Mouse (Mus musculus) midbrain, embryonic 11.5 days (tissue): ENCODE results near the gene Mkrn1. TPM values are rescaled to one million over a fixed set of nuclear protein-coding genes. Genes with fewer than 3 reads are reported as not detected.
A peak's percentile ranks its signal among the peaks of the same experiment; 100 is the strongest.

Source experiments
- ATAC-seq: fragments of 200-750 bp; cut with Nextera tagmentation; 2 replicates; pipeline ENCODE4 v1.8.0; 2017; ENCODE audit warnings: moderate TSS enrichment, moderate library complexity; ENCODE audit not compliant: low FRiP score
- DNase-seq: peaks from one replicate; pipeline ENCODE4 v3.0.0; 2015; ENCODE audit warnings: low spot score; ENCODE audit errors: missing footprints
- H3K27ac ChIP-seq: fragments of 300-500 bp; sonication (generic); 2 replicates; pipeline ENCODE4 v1.5.1; 2014; ENCODE audit warnings: low read depth, low read length
- H3K27me3 ChIP-seq: fragments of 300-500 bp; sonication (generic); 2 replicates; pipeline ENCODE4 v1.6.1; 2014; ENCODE audit warnings: mild to moderate bottlenecking, low read length, moderate library complexity, mixed read lengths; ENCODE audit not compliant: control insufficient read depth, insufficient read depth
- H3K36me3 ChIP-seq: fragments of 300-500 bp; sonication (generic); 2 replicates; pipeline ENCODE4 v1.6.1; 2014; ENCODE audit warnings: mild to moderate bottlenecking, low read length, moderate library complexity, mixed read lengths; ENCODE audit not compliant: control insufficient read depth, insufficient read depth
- H3K4me1 ChIP-seq: fragments of 300-500 bp; sonication (generic); 2 replicates; pipeline ENCODE4 v1.6.1; 2014; ENCODE audit warnings: low read length; ENCODE audit not compliant: control insufficient read depth, insufficient read depth
- H3K4me2 ChIP-seq: fragments of 300-500 bp; sonication (generic); 2 replicates; pipeline ENCODE4 v1.6.1; 2014; ENCODE audit warnings: mild to moderate bottlenecking, moderate library complexity
- H3K4me3 ChIP-seq: fragments of 300-500 bp; sonication (generic); 2 replicates; pipeline ENCODE4 v1.5.1; 2014; ENCODE audit warnings: low read depth, low read length
- H3K9ac ChIP-seq: fragments of 300-500 bp; sonication (generic); 2 replicates; pipeline ENCODE4 v1.6.1; 2014; ENCODE audit warnings: low read length
- H3K9me3 ChIP-seq: fragments of 300-500 bp; sonication (generic); 2 replicates; pipeline ENCODE4 v1.6.1; 2016; ENCODE audit warnings: low read length; ENCODE audit not compliant: control insufficient read depth
- WGBS: fragments of 180-500 bp; shearing (Covaris S2); extraction: QIAGEN DNeasy Blood & Tissue Kit; methylation state at CpG from one replicate; pipeline ENCODE4 v1.1.7; 2014; 5-methylcytosine and 5-hydroxymethylcytosine counted together
- polyA plus RNA-seq: library from polyadenylated mRNA; unstranded; fragments of >200 nt; fragmentation: Nextera tagmentation; extraction: Ambion mirVana; gene quantifications from 2 replicates; pipeline ENCODE4 v1.2.1, GENCODE M21; 2014

The Mkrn1 gene
- polyA plus RNA-seq, 1 experiment from 2014 or later: 131 TPM

- no peaks in the 10 kb centered on the region for H3K9me3 ChIP-seq
- H3K27ac ChIP-seq: peak overlapping the region; percentile 38; the same call in 1 of the 2 replicates
- no peaks in the 10 kb centered on the region for H3K4me1 ChIP-seq
- no peak overlapping the region for H3K9ac ChIP-seq
- ATAC-seq (no peak), DNase-seq (peak; percentile 88)
- 92% methylated on average over 2 of the region's 2 CpGs for WGBS
- H3K36me3 ChIP-seq: no peaks in the 10 kb centered on the region
- no peak overlapping the region for H3K4me2 ChIP-seq
- no peak overlapping the region for H3K4me3 ChIP-seq
- H3K27me3 ChIP-seq: no peaks in the 10 kb centered on the region
These were observed 14.0 kb upstream of the Mkrn1 start for GRCm38 (mm10) chr6:39434111-39434885.

- Histone ChIP-seq H3K4me2 (no peak overlapping the region), H3K4me1 (no peaks in the 10 kb centered on the region), H3K27me3 (no peaks in the 10 kb centered on the region), H3K9me3 (no peaks in the 10 kb centered on the region), H3K36me3 (no peaks in the 10 kb centered on the region), H3K9ac (no peak overlapping the region), H3K4me3 (no peak overlapping the region), H3K27ac (no peak overlapping the region)
- ATAC-seq (no peak), DNase-seq (no peak)
These were observed 13.4 kb upstream of the Mkrn1 start for GRCm38 (mm10) chr6:39433701-39434100.

DNA sequence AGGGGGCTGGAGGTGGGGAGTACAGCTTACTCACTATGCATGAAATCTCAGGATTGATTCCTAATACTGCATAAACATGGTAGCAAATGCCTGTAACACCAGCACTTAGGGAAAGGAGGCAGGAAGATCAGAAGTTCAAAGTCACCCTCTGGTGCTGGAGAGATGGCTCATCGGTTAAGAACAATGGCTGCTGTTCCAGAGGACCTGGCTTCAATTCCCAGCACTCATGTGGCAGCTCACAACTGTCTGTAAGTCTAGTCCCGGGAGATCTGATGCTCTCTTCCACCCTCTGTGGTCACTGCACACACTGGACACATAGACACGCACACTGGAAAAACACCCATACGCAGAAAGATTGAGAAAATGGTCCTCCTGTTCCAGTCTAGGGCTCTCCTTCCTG, 12.9 kb upstream of the Mkrn1 start:
- Histone ChIP-seq H3K9me3 (no peaks in the 10 kb centered on the region), H3K4me2 (no peak overlapping the region), H3K4me1 (no peaks in the 10 kb centered on the region), H3K27me3 (no peaks in the 10 kb centered on the region), H3K36me3 (no peaks in the 10 kb centered on the region), H3K9ac (no peak overlapping the region), H3K27ac (no peak overlapping the region), H3K4me3 (no peak overlapping the region)
- DNase-seq: no peak
- 90% methylated on average over 4 of the region's 4 CpGs for WGBS
- no peak for ATAC-seq

- ATAC-seq (no peak), DNase-seq (no peak)
- Histone ChIP-seq H3K9ac (no peak overlapping the region), H3K4me3 (no peak overlapping the region), H3K36me3 (no peaks in the 10 kb centered on the region), H3K27me3 (no peaks in the 10 kb centered on the region), H3K4me1 (no peaks in the 10 kb centered on the region), H3K27ac (no peak overlapping the region), H3K4me2 (no peak overlapping the region), H3K9me3 (no peaks in the 10 kb centered on the region)
- WGBS: 73% methylated on average over 11 of the region's 11 CpGs
These were observed 10.5 kb upstream of the Mkrn1 start for GRCm38 (mm10) chr6:39430722-39431121.

DNA sequence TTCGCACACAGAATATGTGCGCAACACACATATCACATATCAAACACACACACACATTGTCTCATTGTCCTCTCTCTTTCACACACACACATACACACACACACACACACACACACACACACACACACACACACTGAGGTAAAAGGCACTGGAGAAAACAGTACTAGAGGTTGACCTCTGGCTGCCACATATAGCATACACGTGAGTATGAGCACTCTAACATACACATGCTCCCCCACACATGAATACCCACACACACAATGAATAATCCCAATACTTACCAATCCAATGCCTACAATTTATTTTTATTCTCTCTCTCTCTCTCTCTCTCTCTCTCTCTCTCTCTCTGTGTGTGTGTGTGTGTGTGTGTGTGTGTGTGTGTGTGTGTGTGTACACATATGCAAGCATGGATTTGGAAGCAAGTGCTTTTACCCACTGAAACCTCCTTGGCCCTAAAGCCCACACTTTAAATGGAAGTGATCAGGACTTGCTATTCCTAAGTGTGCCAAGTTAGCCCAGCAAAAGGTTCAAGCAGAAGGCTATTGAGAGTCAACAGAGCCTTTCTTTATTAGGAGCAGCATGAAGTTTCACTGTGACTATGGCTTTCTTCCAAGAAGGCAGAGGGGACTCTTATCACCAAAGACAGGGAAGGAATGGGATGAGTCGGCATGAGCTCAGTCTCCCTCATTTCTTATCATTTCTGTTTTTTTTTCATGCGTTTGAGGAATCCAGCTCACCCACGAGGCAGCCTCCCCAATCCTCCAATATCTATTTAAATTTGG, 8.9 kb upstream of the Mkrn1 start:
- Histone ChIP-seq H3K27me3 (no peaks in the 10 kb centered on the region), H3K9me3 (no peaks in the 10 kb centered on the region), H3K36me3 (no peaks in the 10 kb centered on the region), H3K4me1 (no peaks in the 10 kb centered on the region), H3K9ac (no peak overlapping the region), H3K4me3 (no peak overlapping the region), H3K27ac (no peak overlapping the region), H3K4me2 (no peak overlapping the region)
- 83% methylated on average over 6 of the region's 6 CpGs for WGBS
- DNase-seq (no peak), ATAC-seq (no peak)

- ATAC-seq (no peak), DNase-seq (no peak)
- H3K9me3 ChIP-seq: no peaks in the 10 kb centered on the region
- H3K4me3 ChIP-seq: no peak overlapping the region
- no peak overlapping the region for H3K4me2 ChIP-seq
- 90% methylated on average over 4 of the region's 4 CpGs for WGBS
- no peaks in the 10 kb centered on the region for H3K4me1 ChIP-seq
- no peaks in the 10 kb centered on the region for H3K36me3 ChIP-seq
- H3K27me3 ChIP-seq: no peaks in the 10 kb centered on the region
- H3K9ac ChIP-seq: no peak overlapping the region
- H3K27ac ChIP-seq: no peak overlapping the region
These were observed 7.2 kb upstream of the Mkrn1 start for GRCm38 (mm10) chr6:39427276-39428003.

- H3K9me3 ChIP-seq: no peaks in the 10 kb centered on the region
- 90% methylated on average over 3 of the region's 4 CpGs for WGBS
These were observed 6.5 kb upstream of the Mkrn1 start for GRCm38 (mm10) chr6:39426725-39427124.

GRCm38 (mm10) chr6:39425181-39425580, 4.9 kb upstream of the Mkrn1 start:
- WGBS: 86% methylated on average over 2 of the region's 2 CpGs
- no peaks in the 10 kb centered on the region for H3K36me3 ChIP-seq

More at GRCm38 (mm10) chr6:39426725-39427124, 6.5 kb upstream of the Mkrn1 start:
- Histone ChIP-seq H3K9ac (no peak overlapping the region), H3K4me1 (no peaks in the 10 kb centered on the region), H3K4me3 (no peak overlapping the region), H3K4me2 (no peak overlapping the region), H3K27ac (no peak overlapping the region), H3K27me3 (no peaks in the 10 kb centered on the region), H3K36me3 (no peaks in the 10 kb centered on the region)
- no peak for ATAC-seq
- no peak for DNase-seq

DNA sequence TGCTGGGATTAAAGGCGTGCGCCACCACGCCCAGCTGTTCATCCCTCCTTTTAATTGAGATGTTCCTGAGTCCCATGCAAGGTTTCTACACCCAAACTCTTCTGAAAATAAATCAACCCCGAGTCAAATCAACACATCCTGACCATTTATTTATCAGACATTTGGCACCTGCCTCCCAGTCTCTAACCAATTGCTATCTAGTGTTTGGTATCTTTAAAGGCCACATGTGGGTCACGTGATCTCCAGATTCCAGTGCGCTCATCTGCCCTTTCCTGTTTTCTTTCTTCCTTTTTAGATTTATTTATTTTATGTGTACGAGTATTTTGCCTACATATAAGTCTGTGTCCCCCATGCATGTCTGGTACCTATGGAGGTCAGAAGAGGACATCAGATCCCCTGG, 3.4 kb upstream of the Mkrn1 start:
- no peak overlapping the region for H3K4me3 ChIP-seq
- no peak overlapping the region for H3K4me2 ChIP-seq
- no peaks in the 10 kb centered on the region for H3K4me1 ChIP-seq
- WGBS: 87% methylated on average over 7 of the region's 7 CpGs
- no peaks in the 10 kb centered on the region for H3K9me3 ChIP-seq
- ATAC-seq: no peak
- H3K27ac ChIP-seq: no peak overlapping the region
- no peaks in the 10 kb centered on the region for H3K27me3 ChIP-seq
- DNase-seq: no peak
- H3K36me3 ChIP-seq: no peaks in the 10 kb centered on the region
- no peak overlapping the region for H3K9ac ChIP-seq

More at GRCm38 (mm10) chr6:39425181-39425580, 4.9 kb upstream of the Mkrn1 start:
- Histone ChIP-seq H3K9me3 (no peaks in the 10 kb centered on the region), H3K4me3 (no peak overlapping the region), H3K27ac (no peak overlapping the region), H3K27me3 (no peaks in the 10 kb centered on the region), H3K4me2 (no peak overlapping the region), H3K9ac (no peak overlapping the region), H3K4me1 (no peaks in the 10 kb centered on the region)
- ATAC-seq: no peak
- DNase-seq: no peak
